Mouse (Mus musculus) cerebellum, postnatal 36 days (tissue): Measurements from ENCODE around the gene Prkag3.
A peak's percentile ranks its signal among the peaks of the same experiment; 100 is the strongest.

Source experiments
- DNase-seq, 2 experiments: peaks; one replicate each; pipeline ENCODE4 v3.0.0; 2021 to 2022; ENCODE audit warnings: mixed read lengths in 2 of 2

The Prkag3 gene

DNA sequence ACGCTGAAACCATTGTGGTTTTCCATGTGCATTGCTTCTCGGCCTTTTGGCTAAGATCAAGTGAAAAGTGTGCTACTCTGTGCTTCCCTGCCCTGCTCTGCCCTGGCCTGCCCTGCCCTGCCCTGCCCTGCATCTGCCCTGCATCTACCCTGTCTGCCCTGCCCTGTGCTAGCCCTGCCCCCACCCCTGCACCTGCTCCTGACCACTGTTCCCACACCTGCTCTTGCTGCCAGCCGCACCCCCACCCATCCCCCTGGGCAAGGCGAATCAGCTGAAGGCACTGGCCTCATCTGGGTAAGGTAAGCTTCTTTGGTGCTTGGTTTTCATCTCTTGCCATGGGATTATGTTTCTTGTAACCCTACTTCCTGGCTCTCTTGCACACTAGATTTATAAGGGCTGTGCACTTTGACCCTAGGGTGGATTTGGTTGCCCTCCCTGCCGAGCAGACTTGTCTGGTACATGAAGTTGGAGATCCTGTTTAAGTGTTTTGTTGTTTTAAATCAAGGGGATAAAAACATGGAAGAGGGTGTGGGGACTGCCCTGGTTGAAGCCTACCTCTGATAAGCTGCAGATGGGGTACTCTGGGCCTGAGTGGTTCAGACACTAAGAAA, 5.3 kb upstream of the Prkag3 start:
- DNase-seq, result no peak

DNA sequence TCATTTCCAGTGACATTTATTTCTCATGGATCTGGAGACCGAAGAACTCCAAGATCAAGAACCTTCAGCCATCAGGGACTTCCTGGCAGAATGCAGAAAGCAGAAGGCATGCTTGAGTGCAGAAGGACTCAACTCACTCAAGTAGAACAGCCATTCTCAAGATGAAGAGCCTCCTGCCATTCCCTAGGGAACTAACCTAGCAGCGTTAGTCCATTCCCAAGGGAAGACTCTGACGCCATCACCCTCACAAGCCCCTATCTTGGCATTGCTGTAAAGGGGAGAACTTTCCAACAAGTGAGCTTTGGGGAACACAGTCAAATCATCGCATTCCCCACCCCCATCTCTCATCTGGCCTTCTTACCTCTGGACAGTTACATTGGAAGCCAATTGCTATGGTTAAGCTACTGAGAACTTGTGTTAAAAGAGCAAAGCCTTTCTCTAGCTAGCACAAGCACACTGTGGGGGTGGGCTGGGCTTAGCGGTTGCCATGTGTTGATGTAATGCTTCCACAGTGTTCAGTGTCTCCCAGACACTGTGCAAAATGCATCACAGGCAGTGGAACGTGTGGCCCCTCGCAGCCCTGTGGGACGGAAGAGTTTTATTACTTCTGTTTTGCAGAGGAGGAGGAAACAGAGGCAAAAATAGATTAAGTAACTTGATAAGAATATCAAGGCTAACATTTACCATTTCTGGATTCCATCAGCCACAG, 4.4 kb upstream of the Prkag3 start:
- DNase-seq, result no peak

DNA sequence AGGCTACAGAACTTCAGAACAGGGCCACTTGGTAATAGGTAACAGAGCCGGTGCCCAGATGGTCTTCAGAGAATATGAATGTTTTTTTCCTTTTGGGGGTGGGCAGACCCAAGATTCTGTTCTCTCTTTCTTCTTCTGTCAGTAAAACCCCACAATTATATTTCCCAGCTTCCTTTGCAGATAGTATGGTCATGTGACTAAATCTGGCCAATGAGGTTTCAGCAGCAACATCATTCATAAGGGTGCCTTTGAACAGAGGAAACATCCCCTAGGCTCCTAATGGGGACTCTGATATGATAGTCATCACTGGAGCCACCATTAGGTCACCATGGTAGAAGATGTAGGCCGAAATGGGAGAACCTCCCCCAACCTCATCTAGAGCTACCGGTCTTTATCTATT, 3.8 kb upstream of the Prkag3 start:
- DNase-seq, result no peak

DNA sequence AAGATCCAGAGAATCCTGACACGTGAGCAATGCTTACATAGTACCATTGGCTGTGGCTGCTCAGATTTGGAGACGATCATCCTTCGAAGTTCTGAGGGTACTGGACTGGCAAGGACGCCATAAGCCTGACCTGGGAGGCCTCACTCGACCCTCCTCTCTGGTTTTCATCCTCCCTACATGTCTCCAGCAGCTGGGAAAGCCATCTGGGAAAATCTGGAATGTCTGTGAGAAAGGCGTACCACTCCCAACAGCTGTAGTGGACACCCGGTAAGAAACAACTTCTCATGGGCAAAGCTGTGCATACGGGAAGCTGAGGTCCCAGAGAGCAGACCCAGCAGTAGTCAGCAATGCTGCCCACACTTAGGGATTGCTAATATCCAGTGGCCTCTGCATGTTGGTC, 3.1 kb upstream of the Prkag3 start:
- no peak for DNase-seq

DNA sequence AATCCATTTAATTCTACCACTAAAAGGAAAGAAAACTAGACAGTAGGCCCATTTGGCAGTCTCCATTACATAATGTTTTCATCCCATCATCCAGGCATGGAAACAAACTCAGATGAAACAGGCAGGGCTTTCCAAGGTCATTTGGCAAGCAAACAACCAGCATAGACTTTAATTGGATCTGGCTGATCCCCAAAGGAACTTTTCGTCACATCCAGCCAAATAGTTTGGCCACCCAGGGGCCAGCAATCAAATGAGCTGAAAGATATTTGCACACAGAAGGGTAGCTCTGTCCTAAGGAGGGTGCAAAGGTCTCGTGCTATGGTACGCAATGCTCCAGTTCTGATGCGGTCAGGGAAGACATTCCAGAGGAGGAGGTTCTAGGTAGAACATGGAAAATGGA, 1.7 kb upstream of the Prkag3 start:
- DNase-seq, result no peak

DNA sequence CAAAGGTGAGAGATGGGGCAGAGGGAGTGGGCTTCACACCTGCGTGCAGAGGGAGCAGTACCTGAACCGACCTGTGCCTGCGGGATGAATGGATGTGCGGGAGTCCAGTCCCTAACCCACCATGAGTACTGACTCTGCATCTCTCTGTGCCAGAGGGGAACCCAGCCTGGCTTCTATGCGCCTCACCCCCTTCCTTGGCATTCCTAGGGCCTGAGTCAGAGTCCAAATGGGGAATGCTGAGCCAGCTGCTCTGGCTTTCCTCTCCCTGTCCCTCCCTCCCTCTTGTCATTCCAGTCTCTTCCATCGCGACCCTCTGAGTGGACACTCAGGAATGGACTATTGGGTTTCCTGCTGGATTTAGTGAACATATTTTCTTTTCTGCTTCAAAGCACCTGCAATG, 280 bp upstream of the Prkag3 start:
- DNase-seq, result no peak

DNA sequence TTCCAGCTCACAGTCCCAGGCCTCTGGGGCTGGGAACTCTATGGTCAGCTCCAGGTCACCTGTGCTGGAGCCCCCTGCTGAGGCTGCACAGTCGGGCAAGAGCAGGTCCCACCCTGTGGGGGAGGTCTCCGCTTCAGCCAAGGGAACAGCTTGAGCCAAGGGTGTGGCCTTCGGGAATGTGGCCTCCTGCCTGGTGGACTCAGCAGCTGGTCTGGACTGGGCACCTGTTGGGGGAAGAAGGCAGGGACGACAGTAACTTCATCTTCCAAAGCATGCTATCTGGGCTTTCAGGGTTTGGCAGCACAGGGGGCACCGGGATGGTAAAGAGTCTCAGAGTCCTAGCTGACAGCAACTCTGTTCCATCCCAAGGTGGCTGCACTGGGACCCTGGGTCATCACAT, 1.7 kb downstream of the Prkag3 start:
- no peak for DNase-seq

DNA sequence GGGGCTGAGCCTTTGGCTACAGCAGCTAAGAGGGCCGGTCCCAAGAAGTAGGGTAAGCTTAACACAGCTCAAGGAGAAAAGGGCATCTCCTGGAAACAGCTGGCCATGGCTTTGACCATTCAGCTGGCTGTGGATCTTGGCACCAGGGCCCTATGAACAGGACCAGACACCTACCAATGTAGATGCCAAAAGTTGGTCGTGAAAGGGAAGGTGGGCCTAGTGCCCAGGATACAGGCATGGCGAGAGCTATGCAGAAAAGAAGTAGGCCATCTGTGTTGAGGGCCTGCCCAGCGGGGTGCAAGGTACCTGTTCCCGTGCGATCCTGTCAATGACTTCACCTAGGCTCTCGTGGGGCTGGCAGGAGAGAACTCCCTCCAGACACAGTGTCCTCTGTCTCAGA, 8.2 kb downstream of the Prkag3 start:
- peak; percentile 10 to 30 for DNase-seq

DNA sequence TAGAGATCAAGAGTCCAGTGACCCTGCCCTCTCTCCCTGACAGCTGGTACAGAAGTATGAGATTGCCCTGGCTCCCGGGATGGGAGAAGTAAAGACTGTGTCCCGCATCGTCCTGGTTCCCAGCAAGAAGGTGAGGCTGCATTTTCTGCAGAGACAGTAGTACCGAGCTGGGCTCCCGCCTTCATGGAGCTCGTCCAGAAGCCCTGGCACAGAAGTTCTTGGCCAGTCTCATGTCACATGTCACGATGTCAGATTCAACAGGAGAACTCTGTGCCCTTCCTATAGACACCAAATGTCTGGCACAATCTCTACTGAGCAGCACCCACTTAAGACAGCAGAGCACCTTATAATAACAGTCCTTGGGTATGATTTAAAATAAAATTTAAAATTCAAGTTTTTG, 11.5 kb downstream of the Prkag3 start:
- no peak for DNase-seq

DNA sequence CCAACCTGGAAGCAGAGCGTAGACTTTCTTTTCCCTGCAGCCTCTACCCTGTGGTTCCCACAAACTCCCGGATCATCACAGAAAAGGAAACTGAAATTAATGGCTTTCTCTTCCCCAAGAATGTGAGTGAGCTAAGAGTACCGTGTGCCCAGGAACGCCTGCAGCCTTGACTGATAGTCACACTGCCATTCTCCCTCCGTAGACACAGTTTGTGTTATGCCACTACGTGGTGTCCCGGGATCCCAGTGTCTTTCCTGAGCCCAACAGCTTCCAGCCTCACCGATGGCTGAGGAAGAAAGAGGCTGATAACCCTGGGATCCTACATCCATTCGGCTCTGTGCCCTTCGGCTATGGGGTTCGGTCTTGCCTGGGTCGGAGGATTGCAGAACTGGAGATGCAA, 12.0 kb downstream of the Prkag3 start:
- DNase-seq, result no peak

DNA sequence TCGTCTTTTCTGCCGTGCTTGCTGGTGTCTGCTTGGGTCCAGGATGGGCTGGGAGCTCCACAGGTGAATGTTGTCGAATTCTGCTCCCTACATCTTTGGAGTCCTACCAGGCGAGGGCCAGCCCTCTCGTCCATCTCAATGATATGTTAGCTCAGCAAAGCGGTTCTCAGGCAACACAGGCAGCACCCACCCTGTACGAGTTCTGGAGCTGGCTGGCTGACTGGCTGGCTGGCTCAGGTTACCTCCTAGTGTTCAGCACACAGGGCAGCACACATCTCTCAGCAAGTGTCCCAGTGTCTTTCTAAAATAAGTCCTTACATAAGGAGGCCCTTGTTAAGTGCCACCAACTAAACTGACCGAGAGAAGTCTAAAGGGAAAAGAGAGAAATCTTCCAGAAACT, 20.6 kb downstream of the Prkag3 start:
- no peak for DNase-seq

DNA sequence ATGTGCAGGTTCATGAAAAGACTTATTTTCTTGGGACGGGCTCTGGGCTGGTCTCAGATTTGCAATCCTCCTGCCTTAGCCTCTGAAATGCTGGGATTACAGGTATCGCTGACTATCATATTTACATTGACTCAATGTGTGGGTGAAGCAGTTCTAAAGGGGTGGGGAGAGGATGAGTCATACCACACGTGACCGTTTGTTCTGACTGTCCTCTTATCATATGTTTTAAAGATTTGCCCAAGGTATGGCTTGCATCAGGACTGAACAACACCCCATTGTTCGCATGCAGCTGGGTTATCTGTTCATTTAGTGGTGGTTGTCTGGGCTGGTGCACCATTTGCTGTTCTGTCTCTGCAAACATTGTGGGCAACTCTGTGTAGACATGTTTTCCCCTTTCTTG, 22.3 kb downstream of the Prkag3 start:
- DNase-seq, result no peak

DNA sequence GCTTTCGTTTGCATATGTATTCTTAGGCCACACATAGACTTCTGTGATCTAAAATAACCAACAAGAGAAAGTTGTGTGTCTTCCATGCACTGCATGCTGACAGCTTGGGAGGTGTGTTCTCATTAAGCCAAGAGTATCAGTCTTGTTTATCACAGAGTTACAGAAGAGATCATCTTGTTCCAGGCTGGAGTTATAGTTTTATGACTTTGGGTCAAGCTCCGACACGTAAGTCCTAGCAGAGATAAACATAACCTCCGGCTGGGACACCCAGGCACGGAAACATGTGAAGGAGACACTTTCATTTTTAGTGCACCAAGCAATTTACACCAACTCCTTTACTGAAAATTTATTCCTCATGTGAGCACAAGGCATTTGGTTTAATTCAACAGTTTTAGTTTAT, 22.9 kb downstream of the Prkag3 start:
- DNase-seq, result no peak

DNA sequence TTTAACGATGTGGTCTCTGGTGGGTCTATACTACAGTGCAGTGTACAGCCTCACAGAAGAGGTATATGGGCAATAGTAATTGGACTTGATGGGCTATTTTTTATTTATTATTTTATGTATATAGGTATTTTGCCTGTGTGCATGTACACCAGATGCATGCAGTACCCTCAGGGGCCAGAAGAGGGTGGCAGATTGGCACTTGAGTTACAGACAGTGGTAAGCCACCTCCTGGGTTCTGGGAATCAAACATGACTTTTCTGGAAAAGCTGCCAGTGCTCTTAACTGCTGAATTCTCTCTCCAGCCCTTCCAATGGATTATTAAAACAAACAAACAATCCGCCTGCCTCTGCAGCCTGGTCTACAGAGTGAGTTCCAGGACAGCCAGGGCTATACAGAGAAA, 25.3 kb downstream of the Prkag3 start:
- no peak for DNase-seq

DNA sequence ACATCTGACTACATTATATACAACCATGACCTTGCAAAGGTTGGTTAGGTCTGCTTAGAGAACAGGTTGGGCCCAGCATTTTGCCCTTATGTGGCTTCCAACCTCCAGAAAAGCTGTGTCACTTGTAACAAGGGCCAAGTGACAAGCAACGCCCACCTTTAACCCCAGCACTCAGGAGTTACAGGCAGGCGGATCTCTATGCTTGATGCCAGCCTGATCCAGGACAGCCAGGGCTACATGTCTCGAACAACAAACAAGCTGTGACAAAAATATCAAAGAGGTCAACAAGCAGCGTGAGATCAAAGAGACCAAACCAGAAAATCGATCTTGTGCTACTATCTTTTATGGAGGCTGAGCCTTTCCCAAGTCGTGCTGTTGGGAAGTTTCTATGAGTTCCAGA, 27.4 kb downstream of the Prkag3 start:
- no peak for DNase-seq

DNA sequence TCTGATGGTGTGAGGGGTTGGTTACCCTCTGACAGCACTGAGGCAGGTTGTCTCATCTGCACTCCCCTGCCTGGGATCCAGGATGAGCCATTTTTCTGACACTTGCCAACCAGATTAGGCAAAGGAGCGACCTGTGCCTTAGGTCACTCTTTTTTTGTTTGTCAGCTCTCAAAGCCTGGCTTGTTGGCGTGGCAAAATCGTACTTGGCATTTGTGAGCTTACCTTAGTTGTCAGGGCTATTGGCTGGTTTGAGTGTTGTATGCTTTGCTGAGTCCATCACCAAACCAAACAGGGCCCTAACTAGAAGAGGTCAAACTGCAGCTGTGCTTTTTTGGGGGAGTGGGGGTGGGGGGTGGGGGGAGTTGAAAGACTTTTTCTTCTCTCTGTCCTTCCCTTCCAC, 29.7 kb downstream of the Prkag3 start:
- no peak for DNase-seq

DNA sequence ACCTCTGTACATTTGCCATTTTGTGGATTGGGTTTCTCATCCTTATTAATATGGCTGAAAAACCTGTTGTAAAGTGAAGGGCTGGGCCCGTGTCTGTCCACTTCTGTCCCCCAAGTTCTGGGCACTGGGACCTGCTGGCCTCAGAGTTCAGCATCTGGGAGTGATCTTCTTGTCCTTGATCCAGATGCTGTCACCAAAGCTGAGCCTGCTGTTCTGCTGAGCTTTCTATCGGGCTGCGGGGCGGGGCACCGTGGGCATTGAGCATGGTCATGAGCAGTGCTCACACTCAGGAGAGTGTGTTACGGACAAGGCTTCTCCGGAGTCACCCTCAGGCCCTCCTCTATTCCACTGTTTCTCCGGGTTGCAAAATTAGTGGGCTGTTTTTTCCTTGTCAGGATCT, 30.9 kb downstream of the Prkag3 start:
- no peak for DNase-seq

DNA sequence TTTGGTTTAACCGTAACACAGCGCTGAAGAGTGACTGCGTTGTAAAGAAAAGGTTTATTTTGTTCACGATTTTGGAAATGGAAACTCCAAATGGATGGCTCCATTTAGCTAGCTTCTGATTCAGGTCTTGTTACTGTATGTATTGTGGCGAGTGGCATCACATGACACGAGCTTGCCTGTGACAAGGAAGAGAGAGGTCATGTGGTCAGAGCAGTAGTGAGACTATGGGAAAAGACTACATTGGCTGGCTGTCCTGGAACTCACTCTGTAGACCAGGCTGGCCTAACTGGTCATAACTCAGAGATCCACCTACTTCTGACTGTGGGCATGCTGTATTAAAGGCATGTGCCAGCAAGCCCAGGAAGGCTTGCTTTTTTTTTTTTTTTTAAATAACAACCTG, 33.1 kb downstream of the Prkag3 start:
- no peak for DNase-seq

DNA sequence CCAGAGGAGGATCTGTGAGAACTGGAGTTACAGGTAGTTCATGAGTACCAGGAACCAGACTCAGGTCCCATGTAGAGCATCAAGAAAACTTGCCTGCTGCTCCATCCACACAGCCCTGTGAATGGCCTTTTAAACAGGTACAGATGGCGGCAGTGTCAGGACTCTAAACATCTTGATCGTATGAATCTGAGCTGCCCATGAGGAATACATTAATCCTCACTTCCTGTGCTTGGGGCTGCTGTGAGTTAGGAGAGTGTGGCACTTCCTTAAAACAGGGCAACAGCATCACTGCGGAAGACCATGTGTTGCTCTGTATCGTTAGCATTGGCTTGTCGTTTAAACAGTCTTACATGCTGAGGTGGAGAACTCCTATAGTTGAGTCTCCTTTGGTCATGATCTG, 33.6 kb downstream of the Prkag3 start:
- DNase-seq, result no peak

DNA sequence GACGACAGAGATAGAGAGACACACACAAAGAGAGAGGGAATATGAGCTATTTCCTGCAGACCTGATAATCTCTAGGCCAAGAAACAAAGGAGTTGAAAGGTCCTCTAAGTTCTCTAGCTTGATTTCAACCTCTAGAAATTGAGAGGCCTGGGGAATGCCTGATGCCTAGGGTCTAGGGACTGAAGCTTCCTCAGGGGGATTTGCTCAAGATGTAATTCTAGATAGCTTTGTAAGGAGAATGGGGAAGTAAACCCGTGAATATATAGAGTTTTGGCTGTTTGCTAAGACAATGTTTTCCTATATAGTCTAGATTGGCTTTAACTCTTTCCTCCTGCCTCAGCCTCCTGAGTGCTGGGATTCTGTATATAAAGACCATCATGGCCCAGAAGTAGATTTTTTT, 34.1 kb downstream of the Prkag3 start:
- no peak for DNase-seq

DNA sequence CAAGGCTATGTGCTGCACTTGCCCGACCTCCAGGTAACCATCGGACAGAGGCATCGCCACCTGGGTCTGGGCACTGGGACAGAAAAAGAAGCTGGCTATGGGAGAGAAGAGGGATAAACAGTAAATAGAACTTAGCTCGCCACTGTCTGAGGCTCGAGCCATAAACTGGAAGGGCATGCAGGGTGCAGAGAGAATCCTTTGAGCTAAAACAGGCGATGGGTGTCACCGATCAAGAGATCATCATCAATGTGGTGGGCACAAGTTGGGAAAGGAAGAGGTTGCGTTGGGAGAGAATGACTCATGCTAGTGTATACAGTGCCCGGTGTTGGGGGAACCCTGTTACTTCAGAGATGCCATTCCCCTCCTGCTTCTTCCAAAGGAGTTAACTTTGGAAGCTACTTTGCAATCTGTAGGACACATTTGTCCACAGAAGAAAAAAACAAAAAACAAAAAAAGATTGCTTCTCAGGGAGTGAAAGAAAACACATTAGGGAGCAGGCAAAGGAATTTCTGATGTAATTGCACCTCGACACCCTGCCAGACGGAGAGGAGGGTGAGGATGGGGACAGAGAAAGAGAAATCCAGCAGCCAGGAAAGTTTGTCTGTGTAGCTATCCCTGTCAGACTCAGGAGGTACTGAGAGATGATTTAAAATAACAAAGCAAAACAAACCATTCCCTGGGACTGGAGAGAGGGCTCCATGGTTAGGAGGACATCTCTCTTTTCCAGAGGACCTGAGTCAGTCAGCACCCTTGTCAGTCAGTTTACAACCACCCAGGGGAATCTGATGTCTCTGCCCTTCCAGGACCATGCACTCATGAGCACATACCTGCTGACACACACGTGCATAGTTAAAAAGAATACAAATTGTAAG, 34.9 kb downstream of the Prkag3 start:
- DNase-seq, result no peak

DNA sequence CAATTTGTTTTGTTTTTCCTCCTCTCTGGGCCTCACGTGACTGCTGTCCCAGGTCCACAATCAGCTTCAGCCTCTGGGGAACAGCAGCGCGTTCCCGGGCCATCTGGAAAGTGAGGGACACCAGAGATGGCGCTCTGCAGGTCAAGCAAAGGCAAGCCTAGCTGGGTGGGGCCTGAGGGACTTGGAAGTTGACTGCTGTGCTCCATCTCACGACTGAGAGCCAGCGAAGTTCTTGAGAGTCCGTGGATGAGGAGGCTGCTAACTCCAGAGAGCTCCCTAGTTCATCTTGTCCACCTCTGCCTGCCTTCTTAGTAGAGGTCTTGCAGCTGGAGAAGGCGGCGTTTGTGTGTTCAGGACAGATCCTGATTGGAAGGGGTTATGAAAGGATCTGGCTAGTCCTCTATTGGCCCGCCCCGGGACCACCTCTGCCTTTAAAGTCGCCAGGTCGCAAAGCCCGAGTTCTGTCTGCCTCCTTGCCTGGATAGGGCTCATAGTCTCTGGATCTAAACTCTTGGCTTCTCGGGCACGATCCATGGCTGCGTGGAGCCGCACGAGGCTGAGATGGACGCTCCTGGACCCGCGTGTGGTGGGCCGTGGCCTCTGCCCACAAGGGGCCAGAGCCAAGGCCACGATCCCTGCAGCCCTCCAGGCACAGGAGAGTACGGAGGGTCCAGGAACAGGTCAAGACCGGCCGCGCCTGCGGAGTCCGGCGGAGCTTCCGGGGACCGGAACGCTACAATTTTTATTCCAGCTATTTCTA, 35.7 kb downstream of the Prkag3 start, which contains the start of gene Cyp27a1:
TSS of gene Cyp27a1 (plus strand) at position 476 of the 760 bp plus-strand sequence.
- DNase-seq, result peak; percentile 9 to 11

DNA sequence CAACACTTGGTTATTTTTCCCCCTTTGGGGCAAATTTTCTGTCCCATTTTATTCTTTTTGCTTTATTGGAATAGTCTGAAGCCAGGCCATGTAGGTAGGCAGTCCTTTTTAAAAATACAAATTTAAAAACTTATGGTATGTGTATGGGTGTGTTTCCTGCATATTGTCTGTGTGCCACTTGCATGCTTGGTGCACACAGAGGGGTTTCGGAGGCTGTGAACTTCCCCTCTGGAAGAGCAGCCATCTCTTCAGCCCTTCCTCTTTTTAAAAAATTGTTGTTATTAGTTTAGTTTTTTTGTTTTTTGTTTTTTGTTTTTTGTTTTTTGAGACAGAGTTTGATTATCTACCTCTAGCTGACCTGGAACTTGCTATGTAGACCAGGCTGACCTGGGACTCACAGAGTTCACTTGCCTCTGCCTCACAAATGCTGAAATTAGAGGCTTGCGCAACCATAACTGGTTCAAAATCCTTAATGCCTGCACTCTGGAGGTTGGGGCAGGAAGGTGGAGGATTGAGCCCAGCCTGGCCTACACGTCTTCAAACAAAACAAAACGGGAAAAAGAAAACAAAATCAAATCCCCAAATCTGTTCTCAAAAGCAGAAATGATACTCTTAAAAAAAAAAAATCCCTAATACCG, 36.4 kb downstream of the Prkag3 start:
- DNase-seq, result no peak
